Mouse (Mus musculus) lung, postnatal 25 days (tissue): ENCODE results near the gene Gm2244.
"Not testable (repeated sequence)": the region's sequence is repeated elsewhere in the genome, so short reads cannot be mapped to it uniquely, and the experiment has no call there.

Source experiments
- DNase-seq: peaks from one replicate; pipeline ENCODE4 v3.0.0; 2022; ENCODE audit warnings: low spot score

The Gm2244 gene

GRCm38 (mm10) chr14:19549863-19550262 lies at the start of gene Gm2244:
TSS of gene Gm2244 (minus strand) at chr14:19549963.
- DNase-seq = not testable (repeated sequence)

GRCm38 (mm10) chr14:19584804-19585667 lies 35.3 kb upstream of the Gm2244 start, which contains the start of gene Gm2237:
TSS of gene Gm2237 (minus strand) at chr14:19585135.
- peak; percentile 21 for DNase-seq
